Mouse (Mus musculus): ENCODE results near the gene Lck. TPM values are rescaled to one million over a fixed set of nuclear protein-coding genes. Genes with fewer than 3 reads are reported as not detected.

Gene Lck
- polyA plus RNA-seq, 1 experiment from 2014 or later = 13.6 TPM

GRCm38 (mm10) chr4:129511413-129512096, 61.9 kb downstream of the Lck start:
- ATAC-seq (ENCODE audit: low FRiP score, low read depth) = no peak
- peaks cover 49% of the 10 kb centered on the region for H3K4me1 ChIP-seq (replicated peaks)
- H3K27me3 ChIP-seq = no peaks in the 10 kb centered on the region
- H3K36me3 ChIP-seq = peaks cover 7% of the 10 kb centered on the region
- no peak overlapping the region for H3K4me3 ChIP-seq
- no peaks in the 10 kb centered on the region for H3K9me3 ChIP-seq
- 8% methylated on average over 6 of the region's 6 CpGs for WGBS
- no peak overlapping the region for H3K4me2 ChIP-seq
- H3K27ac ChIP-seq (replicated peaks) = peak overlapping the region; percentile 66
- H3K9ac ChIP-seq = no peak overlapping the region

- ATAC-seq (ENCODE audit: low FRiP score, low read depth) = no peak
- H3K9me3 ChIP-seq = no peaks in the 10 kb centered on the region
- no peaks in the 10 kb centered on the region for H3K27me3 ChIP-seq
- H3K27ac ChIP-seq (replicated peaks) = peak overlapping the region; percentile 66
- 29% methylated on average over 6 of the region's 6 CpGs for WGBS
- H3K4me1 ChIP-seq (replicated peaks) = peaks cover 42% of the 10 kb centered on the region
- H3K36me3 ChIP-seq = 0 out of 2 replicates have a peak, but pooled peaks cover 5% of the 10 kb centered on the region
- H3K9ac ChIP-seq = no peak overlapping the region
- H3K4me3 ChIP-seq = no peak overlapping the region
- H3K4me2 ChIP-seq = no peak overlapping the region
These were observed 62.6 kb downstream of the Lck start for GRCm38 (mm10) chr4:129510723-129511412.

DNA sequence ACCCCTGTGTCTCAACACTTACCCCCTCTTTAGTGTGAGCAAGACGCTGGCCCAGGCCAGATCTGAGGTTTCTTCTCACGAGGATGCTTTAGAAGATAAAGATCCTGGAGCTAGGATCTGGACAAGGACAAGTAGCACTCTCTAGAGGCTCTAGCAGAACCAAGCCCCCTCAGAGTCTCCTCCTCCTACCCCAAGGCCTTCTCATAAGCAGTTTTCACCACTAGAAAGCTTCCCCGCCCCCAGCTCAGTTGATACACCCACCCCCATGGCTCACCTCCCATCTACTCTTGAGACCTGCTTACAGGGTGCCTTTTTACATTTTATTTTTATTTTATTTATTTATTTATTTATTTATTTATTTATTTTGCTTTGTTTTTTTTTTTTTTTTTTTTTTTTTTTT, 63.8 kb downstream of the Lck start:
- Histone ChIP-seq H3K9me3 (no peaks in the 10 kb centered on the region), H3K27ac (replicated peaks) (no peak overlapping the region), H3K27me3 (no peaks in the 10 kb centered on the region), H3K36me3 (no peaks in the 10 kb centered on the region), H3K4me2 (no peak overlapping the region), H3K4me3 (no peak overlapping the region), H3K4me1 (replicated peaks) (peaks cover 32% of the 10 kb centered on the region), H3K9ac (no peak overlapping the region)
- WGBS = 60% methylated on average over 3 of the region's 3 CpGs
- no peak for ATAC-seq (ENCODE audit: low FRiP score, low read depth)

DNA sequence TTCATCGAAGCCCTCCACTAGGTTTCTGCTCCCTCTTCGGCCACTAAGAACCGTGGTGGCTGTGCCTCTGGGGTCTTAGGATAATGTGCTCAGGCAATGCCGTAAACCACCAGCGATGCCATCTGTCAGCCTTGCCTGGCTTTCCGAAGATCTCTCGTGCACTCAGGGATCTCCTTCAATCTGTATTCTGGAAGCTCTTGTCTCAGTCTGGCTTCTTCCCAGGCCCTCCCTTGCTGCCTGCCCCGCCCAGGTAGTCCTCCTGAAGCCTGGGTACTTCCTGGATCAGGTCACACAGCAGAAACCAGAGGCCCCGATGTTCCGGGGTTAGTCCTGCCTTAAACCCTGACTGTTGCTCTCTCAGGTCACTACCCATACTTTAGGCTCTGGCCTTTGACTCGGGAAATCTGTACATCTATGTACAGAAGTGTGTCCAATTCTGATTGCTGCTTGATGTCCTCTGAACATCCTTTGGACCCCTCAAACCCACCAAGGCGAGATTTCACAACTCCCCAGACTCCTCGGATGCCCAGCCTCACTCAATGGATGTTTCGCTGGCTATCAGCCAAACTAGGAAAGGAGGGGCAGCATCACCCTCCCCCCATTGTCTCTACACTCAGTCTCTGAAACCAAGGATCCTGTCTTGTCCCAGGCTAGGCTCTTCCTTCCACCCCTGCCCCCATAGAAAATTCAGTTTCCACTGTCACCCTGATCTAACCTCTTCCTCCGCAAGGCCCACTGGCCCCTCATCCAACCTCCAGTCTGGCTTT, 64.4 kb downstream of the Lck start:
- H3K36me3 ChIP-seq = no peaks in the 10 kb centered on the region
- peaks cover 32% of the 10 kb centered on the region for H3K4me1 ChIP-seq (replicated peaks)
- no peaks in the 10 kb centered on the region for H3K9me3 ChIP-seq
- H3K9ac ChIP-seq = no peak overlapping the region
- H3K4me3 ChIP-seq = no peak overlapping the region
- H3K27me3 ChIP-seq = no peaks in the 10 kb centered on the region
- H3K4me2 ChIP-seq = no peak overlapping the region
- no peak for ATAC-seq (ENCODE audit: low FRiP score, low read depth)
- H3K27ac ChIP-seq (replicated peaks) = 0 out of 2 replicates have a peak overlapping the region, but pooled peaks have one; percentile 27
- 49% methylated on average over 15 of the region's 15 CpGs for WGBS

GRCm38 (mm10) chr4:129508237-129508515, 65.3 kb downstream of the Lck start:
- no peaks in the 10 kb centered on the region for H3K36me3 ChIP-seq
- H3K4me1 ChIP-seq (replicated peaks) = peaks cover 30% of the 10 kb centered on the region
- no peak overlapping the region for H3K4me2 ChIP-seq
- H3K9me3 ChIP-seq = no peaks in the 10 kb centered on the region
- WGBS = 65% methylated on average over 3 of the region's 3 CpGs
- H3K27ac ChIP-seq (replicated peaks) = no peak overlapping the region
- no peak overlapping the region for H3K4me3 ChIP-seq
- no peak for ATAC-seq (ENCODE audit: low FRiP score, low read depth)
- no peaks in the 10 kb centered on the region for H3K27me3 ChIP-seq
- no peak overlapping the region for H3K9ac ChIP-seq

DNA sequence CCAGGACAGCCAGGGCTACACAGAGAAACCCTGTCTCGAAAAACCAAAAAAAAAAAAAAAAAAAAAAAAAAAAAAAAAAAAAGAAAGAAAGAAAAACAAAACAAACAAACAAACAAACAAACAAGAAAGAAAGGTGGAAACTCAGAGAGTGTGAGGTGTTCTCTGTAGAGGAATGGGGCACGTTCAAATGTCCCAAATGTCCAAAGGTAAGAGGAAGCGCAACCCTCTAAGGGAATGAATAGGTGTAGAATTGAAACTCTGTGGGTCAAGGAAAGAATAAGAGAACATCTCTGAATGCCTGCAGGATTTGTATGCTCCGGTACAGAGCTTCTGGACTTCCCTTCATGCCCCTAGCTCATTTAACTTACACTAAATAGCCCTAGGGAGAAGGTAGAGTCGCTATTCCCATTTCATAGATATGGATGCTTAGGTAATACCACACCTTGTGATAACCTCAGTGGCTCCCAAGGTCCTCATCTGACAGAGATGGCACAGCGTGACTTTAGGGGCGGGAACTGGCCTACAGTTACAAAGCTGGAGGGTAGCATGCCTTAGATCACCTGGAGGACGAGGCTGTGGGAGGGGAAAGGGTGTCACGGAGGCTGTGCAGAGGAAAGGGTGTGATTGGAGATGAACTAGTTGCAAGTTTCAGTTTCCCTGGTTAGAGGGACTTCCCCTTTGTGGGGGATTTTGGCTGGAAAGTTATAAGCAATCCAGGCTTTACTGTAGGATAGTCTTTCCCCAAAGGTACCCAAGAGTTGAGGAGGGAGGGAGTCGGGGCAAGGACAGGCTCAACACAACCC, 65.8 kb downstream of the Lck start:
- no peaks in the 10 kb centered on the region for H3K9me3 ChIP-seq
- H3K36me3 ChIP-seq = no peaks in the 10 kb centered on the region
- H3K9ac ChIP-seq = no peak overlapping the region
- peaks cover 25% of the 10 kb centered on the region for H3K4me1 ChIP-seq (replicated peaks)
- no peak for ATAC-seq (ENCODE audit: low FRiP score, low read depth)
- no peak overlapping the region for H3K4me2 ChIP-seq
- H3K27me3 ChIP-seq = no peaks in the 10 kb centered on the region
- H3K4me3 ChIP-seq = no peak overlapping the region
- no peak overlapping the region for H3K27ac ChIP-seq (replicated peaks)
- 75% methylated on average over 9 of the region's 10 CpGs for WGBS

DNA sequence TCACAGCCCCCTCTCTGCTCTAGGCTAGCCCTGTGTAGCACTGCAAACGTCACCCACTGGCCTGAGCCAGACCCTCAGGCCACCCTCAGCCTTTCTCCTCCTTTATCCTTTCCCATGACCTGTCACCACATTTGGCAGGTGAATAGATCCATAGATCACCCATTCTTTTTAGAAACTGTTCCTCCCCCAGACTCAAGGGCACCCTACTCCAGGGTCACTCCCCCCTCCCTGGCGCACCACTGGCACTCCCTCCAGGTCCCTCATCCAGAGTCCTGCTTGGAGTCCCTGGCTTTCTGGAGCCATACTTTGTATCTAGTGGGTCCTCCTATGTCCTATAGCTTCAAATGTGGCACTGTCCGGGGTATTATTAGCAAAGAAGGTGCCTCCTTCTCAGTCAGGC, 67.9 kb downstream of the Lck start:
- Histone ChIP-seq H3K36me3 (no peaks in the 10 kb centered on the region), H3K27ac (replicated peaks) (no peak overlapping the region), H3K4me3 (no peak overlapping the region), H3K4me1 (replicated peaks) (peaks cover 20% of the 10 kb centered on the region; the same call in 1 of the 2 replicates), H3K4me2 (no peak overlapping the region), H3K9me3 (no peaks in the 10 kb centered on the region), H3K9ac (no peak overlapping the region), H3K27me3 (no peaks in the 10 kb centered on the region)
- ATAC-seq (ENCODE audit: low FRiP score, low read depth) = no peak
- 76% methylated on average over 3 of the region's 3 CpGs for WGBS

DNA sequence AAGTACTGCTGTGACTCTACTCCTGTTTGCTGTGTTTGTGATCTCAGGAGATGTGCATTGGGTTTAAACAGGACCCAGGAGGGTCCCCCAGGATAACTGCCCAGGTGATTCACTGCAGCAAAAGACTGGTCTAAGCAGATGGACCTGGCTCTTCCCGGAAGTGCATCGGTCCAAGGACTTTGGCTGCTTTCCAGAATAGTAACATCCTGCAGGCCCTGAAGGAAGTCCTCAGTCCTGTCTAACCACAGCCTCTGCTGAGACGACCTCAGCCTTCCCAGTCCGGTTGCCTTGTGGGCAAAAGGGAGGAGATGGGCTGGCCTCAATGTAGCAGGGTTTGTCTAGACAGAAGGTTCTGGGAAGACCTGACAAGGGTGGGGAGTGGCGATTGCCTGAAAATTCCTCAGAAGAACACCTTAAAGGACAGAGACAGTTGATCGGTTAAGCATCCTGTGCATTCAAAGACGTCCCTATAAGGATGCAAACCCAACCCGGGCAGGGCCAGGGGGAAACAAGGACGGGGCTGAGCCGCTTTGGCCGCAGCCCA, 70.5 kb downstream of the Lck start:
- Histone ChIP-seq H3K27ac (replicated peaks) (no peak overlapping the region), H3K27me3 (no peaks in the 10 kb centered on the region), H3K9me3 (no peaks in the 10 kb centered on the region), H3K4me3 (no peak overlapping the region), H3K36me3 (no peaks in the 10 kb centered on the region), H3K4me2 (no peak overlapping the region), H3K9ac (no peak overlapping the region), H3K4me1 (replicated peaks) (peaks cover 15% of the 10 kb centered on the region; the same call in 1 of the 2 replicates)
- WGBS = 77% methylated on average over 11 of the region's 11 CpGs
- ATAC-seq (ENCODE audit: low FRiP score, low read depth) = no peak

GRCm38 (mm10) chr4:129502327-129502888, 71.0 kb downstream of the Lck start:
- 73% methylated on average over 9 of the region's 9 CpGs for WGBS
- H3K9me3 ChIP-seq = no peaks in the 10 kb centered on the region
- no peak overlapping the region for H3K4me3 ChIP-seq
- H3K36me3 ChIP-seq = no peaks in the 10 kb centered on the region
- H3K27ac ChIP-seq (replicated peaks) = no peak overlapping the region
- H3K9ac ChIP-seq = no peak overlapping the region
- no peak for ATAC-seq (ENCODE audit: low FRiP score, low read depth)
- no peak overlapping the region for H3K4me2 ChIP-seq
- H3K4me1 ChIP-seq (replicated peaks) = peaks cover 15% of the 10 kb centered on the region; the same call in 1 of the 2 replicates
- H3K27me3 ChIP-seq = no peaks in the 10 kb centered on the region

DNA sequence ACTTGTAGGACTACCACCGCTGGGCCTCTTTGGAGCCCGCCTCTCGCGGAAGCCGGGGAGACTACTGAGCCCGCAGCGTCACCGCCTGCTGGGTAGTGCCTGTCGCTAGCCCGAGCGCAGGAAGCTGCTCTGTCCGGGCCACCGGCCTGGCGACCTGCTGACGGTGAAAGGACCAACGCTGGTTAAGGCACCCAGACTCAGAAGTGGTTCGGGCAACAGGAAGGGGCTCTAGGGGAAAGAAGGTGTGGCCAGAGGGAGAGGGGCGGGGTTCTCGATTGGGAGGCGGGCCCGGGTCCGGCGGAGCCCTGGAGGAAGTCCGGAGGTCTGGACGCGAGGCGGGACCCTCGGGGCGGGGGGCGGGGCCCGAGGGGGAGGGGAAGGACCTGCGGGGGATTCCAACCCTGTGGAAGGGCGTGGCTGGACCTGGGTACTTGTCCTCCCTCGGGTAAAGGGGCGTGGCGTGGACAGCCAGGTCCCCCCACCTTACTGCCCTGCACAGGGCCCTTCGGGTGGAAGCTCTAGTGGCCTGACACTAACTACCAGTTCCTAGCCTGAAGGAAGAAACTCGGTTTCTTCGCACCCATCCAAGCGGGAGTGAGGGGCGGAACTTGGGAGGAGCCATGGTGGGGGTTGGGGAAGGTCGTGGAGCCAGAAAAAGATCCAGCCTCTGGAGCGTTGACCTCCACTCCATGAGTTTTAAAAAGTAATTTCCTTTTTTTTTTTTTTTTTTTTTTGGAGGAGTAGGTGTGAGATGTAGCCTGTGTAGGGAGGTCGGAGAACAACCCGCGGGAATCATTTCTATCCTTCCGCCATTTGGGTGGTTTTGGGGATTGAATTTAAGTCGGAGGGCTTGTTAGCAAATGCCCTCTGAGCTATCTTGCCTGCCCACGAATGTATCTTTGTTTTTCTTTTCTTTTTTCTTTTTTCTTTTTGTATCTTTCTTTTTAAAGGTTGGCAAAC, 72.6 kb downstream of the Lck start:
- H3K4me1 ChIP-seq (replicated peaks) = peaks cover 27% of the 10 kb centered on the region
- H3K9ac ChIP-seq = peak overlapping the region; percentile 55
- peak; percentile 77 for ATAC-seq (ENCODE audit: low FRiP score, low read depth)
- H3K4me2 ChIP-seq = peak overlapping the region; percentile 97
- WGBS = 2% methylated on average over 49 of the region's 49 CpGs
- H3K9me3 ChIP-seq = no peaks in the 10 kb centered on the region
- peak overlapping the region; percentile 61 for H3K4me3 ChIP-seq
- no peaks in the 10 kb centered on the region for H3K36me3 ChIP-seq
- H3K27ac ChIP-seq (replicated peaks) = peak overlapping the region; percentile 78
- H3K27me3 ChIP-seq = no peaks in the 10 kb centered on the region

Measured in hindbrain, embryonic 15.5 days (tissue).